Mouse (Mus musculus) sigmoid colon, adult 10 weeks (tissue): ENCODE measurements around the gene Styxl1. TPM values are rescaled to one million over a fixed set of nuclear protein-coding genes. Genes with fewer than 3 reads are reported as not detected.

ENCODE experiments used
- polyA plus RNA-seq: library from polyadenylated mRNA; stranded (reverse); fragments of 350-450 nt; fragmentation: Illumina TruSeq; extraction: RNeasy Lipid Tissue Mini Kit (QIAGEN cat#74804); gene quantifications from one replicate; pipeline ENCODE4 v1.2.3, GENCODE M21; 2014; ENCODE audit warnings: low read depth, low replicate concordance

Gene Styxl1
- polyA plus RNA-seq, result not detected

DNA sequence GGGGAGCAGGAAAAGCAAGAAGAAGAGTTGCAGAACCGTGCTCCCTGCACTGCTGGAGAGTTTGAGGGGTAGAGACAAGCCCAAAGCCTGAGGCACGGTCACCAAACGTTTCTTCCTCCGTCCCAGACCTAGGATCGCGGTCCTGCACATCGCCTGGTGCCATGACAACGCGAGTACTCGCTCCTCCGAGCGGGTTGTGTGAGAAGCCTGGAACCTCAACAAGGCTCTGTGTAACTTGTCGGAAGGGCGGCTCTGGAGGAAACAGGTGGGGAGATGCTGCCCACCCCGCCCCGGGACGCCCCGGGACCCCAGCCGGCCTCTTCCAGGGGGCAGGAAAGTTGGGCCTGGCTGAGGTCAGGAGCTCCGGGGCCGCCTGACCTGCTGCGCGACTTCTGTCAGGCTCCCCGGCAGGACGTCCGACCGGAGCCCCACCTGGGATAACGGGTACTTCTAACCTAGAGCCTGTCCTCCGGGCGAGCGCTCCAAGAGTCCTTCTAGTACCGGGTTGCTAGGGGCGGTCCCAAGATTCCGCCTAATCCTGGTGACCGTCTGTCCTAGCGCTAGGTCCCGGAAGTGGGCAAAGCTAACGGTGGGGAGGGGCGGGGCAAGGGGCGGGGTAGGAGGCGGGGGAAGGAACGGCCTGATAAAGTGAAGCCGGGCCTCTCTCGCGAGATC is at the start of gene Styxl1:
TSS of gene Styxl1 (minus strand) at position 590 of the 675 bp plus-strand sequence.

GRCm38 (mm10) chr5:135806555-135807262 is 28.5 kb upstream of the Styxl1 start, which contains the start of gene Srrm3:
Gene Srrm3, plus strand, starts transcription at chr5:135806890.

GRCm38 (mm10) chr5:135778471-135779445 is 573 bp upstream of the Styxl1 start, which contains the start of gene Mdh2:
Gene Mdh2, plus strand, starts transcription at chr5:135778480.

GRCm38 (mm10) chr5:135743741-135744609 is 34.2 kb downstream of the Styxl1 start, which contains the start of gene Tmem120a:
Gene Tmem120a, minus strand, starts transcription at chr5:135744448.

Other genes with a start within 250 kb of the Styxl1 start
- 5.2 TPM for gene Hip1, start 233.3 kb downstream of the Styxl1 start, polyA plus RNA-seq
- gene Ccl26, start 214.8 kb downstream of the Styxl1 start, polyA plus RNA-seq, result not detected
- gene Ccl24, start 205.3 kb downstream of the Styxl1 start, polyA plus RNA-seq, result 0.69 TPM
- gene Rhbdd2, start 145.8 kb downstream of the Styxl1 start, polyA plus RNA-seq, result 8.6 TPM
- gene Por, start 108.4 kb downstream of the Styxl1 start, polyA plus RNA-seq, result 25.8 TPM
- 4.8 TPM for gene Tmem120a, start 33.9 kb downstream of the Styxl1 start, polyA plus RNA-seq
- gene Mdh2, start 95 bp upstream of the Styxl1 start, polyA plus RNA-seq, result 35.4 TPM
- gene Srrm3, start 28.5 kb upstream of the Styxl1 start, polyA plus RNA-seq, result not detected
- 1.6 TPM for gene Hspb1, start 109.5 kb upstream of the Styxl1 start, polyA plus RNA-seq
- 60.7 TPM for gene Ywhag, start 156.2 kb upstream of the Styxl1 start, polyA plus RNA-seq
- 1.7 TPM for gene Ssc4d, start 196.1 kb upstream of the Styxl1 start, polyA plus RNA-seq
- not detected for gene Zp3, start 201.7 kb upstream of the Styxl1 start, polyA plus RNA-seq
- 0.16 TPM for gene Dtx2, start 216.4 kb upstream of the Styxl1 start, polyA plus RNA-seq